Mouse (Mus musculus): ENCODE measurements around the gene Hsph1. TPM values are rescaled to one million over a fixed set of nuclear protein-coding genes. Genes with fewer than 3 reads are reported as not detected.

Hsph1 gene
- total RNA-seq, 2 experiments from 2014 or later: 23.0 to 28.5 TPM

GRCm38 (mm10) chr5:149597351-149597750, 38.8 kb downstream of the Hsph1 start:
- intact Hi-C loops (cut with DNase I): no loop called here
- DNase-seq: no peak

GRCm38 (mm10) chr5:149594215-149594614, 42.0 kb downstream of the Hsph1 start:
- intact Hi-C loops (cut with DNase I): no loop called here

GRCm38 (mm10) chr5:149589932-149590331, 46.2 kb downstream of the Hsph1 start:
- DNase-seq: no peak
- intact Hi-C loops (cut with DNase I): no loop called here

More at GRCm38 (mm10) chr5:149594215-149594614, 42.0 kb downstream of the Hsph1 start:
- DNase-seq: no peak

DNA sequence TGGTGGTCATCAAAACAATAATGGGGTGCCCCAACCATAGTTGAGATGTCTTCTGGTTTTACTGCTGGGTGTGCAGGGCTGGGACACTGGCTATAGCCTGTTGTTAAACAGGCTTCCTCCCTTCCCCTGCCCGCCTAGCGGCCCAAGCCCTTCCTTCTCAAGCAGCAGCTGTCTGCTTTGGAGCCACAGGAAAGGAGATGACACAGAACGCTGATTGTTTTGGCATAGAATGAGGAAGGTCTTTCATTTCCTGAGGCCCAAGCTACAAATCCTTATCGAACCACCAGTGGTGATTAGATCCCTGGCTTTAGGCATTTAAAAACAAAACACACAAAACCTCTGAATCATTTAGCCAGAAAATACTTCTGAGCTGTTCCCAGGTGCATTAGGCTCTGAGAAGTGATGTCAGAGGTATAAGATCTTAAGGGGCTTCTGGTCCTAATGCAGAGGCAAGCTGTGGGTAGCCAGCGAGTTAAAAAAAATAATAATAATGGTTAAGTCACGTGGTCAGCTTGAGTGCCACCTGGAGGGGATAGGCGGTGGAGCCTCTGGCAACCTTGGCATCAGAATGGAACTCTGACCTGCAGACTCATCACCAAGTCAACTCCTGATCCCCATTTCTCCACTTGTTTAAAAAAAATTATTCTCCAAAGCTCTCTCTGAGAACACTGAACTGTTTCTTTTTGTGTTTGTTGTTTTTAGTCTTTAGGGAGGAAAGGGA, 47.2 kb downstream of the Hsph1 start:
- no peak for DNase-seq
- intact Hi-C loops (cut with DNase I): no loop called here

DNA sequence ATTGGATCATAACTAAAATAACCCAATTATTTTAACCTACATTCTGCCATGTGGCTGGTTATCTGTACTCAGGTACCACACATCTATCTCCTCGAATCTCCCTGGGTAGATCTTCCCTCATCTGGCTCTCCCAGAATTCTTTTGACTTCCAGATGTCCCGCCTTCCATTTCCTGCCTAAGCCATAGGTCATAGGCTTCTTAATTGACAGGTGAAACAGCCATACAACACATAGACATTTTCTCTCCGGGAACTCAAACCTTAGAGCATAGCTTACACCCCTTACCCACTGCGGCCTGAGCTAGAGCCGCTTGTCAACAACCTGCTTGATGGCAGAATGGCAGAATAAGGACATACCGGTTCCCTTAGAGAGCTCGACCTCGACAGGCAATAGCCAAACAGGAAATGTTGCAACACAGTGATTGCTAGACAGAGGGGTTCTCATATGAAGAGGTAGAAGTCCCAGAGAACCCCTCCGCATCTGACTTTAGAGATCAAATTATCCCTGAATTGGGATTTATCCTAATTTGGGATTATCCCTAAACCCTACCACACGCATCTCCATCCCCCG, 48.8 kb downstream of the Hsph1 start:
- intact Hi-C loops (cut with DNase I): no loop called here
- DNase-seq: no peak

- intact Hi-C loops (cut with DNase I): no loop called here
- DNase-seq: no peak
Measured at GRCm38 (mm10) chr5:149585910-149586309, 50.3 kb downstream of the Hsph1 start.

DNA sequence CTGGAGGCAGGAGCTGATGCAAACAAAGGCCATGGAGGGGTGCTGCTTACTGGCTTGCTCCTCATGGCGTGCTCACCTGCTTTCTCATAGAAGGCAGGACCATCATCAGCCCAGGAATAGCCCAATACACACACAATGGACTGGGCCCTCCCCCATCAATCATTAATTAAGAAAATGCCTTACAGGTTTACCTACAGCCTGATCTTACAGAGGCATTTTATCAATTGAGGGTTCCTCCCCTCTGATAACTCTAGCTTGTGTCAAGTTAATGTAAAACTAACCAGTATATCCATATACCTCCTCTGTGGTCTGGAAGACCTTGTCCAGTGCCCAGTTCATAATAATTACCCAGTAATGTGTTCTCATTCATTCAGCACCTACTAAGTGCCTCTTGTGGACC, 50.9 kb downstream of the Hsph1 start:
- DNase-seq: no peak
- intact Hi-C loops (cut with DNase I): no loop called here

- intact Hi-C loops (cut with DNase I): no loop called here
- DNase-seq: no peak
Measured at GRCm38 (mm10) chr5:149584154-149584655, 52.0 kb downstream of the Hsph1 start.

DNA sequence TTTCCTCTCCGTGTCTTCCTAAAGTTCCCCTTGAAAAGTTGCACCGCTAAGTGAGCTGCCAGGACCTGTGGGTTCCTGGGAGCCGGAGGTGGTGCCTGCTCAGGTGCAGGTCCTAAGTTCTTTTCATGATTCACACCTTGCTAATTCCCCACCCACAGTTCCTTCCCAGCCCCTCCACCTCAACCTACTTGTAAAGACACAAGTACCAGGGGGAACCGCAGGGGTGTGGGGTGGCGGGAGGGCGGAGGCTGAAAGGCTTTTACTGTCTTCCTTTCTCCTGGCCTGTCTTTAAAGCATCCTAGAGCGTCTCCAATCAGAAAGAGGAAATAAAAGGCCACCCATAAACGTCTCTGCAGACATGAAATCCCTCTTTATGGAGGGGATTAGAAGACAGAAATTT, 52.7 kb downstream of the Hsph1 start:
- DNase-seq: no peak
- intact Hi-C loops (cut with DNase I): no loop called here

DNA sequence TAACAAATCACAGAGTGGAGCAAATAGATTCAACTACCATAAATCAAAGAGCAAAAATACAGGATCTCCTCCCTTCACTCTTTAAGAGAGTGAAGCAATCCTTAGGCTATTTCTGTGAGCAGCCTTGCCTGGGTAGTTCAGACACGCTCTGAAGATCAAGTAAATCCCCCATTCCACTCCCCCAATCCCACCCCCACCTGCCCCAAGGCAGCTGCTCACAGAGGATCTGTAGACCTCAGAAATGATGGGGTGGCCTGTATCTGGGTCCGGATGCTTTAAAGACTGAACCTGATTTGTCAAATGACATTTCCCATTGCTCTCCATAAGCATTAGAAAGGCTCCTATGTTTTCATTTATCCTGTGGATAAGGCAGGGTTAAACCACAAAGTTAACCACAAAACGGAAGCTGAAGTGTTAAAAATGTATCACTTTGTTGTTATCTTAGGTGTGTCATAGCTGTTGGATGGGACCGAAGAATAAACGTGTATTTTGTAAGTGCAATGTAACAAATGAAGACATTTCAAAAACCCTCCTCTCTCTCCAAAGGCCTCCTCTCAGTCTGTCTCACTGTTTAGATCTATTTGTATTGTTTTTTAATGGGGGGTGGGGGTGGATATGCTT, 53.4 kb downstream of the Hsph1 start:
- no peak for DNase-seq
- intact Hi-C loops (cut with DNase I): no loop called here

- intact Hi-C loops (cut with DNase I): no loop called here
- DNase-seq: no peak
Measured at GRCm38 (mm10) chr5:149577449-149577848, 58.7 kb downstream of the Hsph1 start.

- intact Hi-C loops (cut with DNase I): no loop called here
- DNase-seq: no peak
Measured at GRCm38 (mm10) chr5:149576977-149577376, 59.2 kb downstream of the Hsph1 start.

DNA sequence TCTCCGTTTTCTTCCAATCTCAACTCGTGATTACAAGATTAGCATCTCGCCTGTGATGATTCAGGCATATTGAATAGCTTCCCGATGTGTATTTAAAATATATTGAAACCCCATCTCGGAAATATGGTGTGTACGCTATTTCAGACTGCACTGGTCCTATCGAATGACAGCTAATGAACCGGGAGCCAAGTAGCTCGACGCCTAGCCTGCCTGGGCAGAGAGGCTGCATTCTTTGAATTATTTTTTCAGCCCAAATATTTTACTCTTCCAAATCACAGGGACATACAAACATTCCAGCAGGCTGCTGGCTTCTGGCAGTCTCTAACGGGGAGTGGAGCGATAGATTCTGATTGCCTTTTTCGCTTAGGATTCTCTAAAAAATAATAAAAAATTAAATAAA, 67.2 kb downstream of the Hsph1 start:
- DNase-seq: peak in 1 of 2 experiments; percentile 13

DNA sequence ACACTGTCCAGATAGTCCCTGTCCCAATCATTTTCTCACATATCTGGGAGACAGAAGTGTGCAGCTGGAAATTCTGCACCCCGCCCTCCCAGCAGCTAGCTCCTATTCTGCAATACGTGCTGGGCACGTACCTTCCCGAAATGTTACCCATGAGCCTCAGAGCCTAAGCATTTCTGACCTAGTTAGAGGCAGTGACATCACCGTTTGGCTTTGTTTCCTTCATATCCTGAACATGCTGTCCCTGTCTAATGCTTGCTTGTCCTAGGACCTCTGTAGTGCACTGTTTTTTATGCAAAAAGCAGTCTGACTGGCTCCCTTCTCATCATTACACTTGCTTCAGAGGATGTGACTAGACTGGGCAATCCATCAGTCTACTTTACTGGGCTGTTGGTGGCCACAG, 69.2 kb downstream of the Hsph1 start:
- intact Hi-C loops (cut with DNase I): no loop called here
- peak; percentile 49 to 61 for DNase-seq

More for the DNA sequence above, 67.2 kb downstream of the Hsph1 start:
- intact Hi-C loops (cut with DNase I): no loop called here

DNA sequence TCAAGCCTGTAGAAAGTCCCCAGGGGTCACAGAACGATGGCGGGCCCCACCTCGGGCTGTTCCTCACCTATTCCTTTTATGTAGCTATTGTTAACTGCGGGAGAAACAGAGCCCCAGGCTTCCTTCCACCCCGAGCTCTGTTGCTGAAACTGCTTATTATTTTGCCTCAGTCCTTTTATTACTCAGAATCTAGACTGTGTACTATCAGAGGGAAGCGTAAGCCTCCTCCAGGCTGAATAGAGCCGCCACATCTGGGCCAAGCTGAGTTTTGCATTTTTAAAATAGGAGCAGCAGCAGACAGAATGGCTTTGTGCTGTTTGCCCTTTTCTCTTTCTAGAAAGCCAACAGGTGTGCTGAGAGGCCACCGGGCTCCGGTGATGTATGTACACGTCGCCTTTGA, 70.2 kb downstream of the Hsph1 start:
- DNase-seq: no peak
- intact Hi-C loops (cut with DNase I): no loop called here

Other genes starting within 250 kb of the Hsph1 start
- 10 to 100 TPM; 14.1 to 16.1 TPM for gene Medag, start 224.6 kb downstream of the Hsph1 start, total RNA-seq (2021)
- not detected for gene Tex26, start 196.7 kb downstream of the Hsph1 start, total RNA-seq (2021)
- gene Wdr95, start 107.7 kb downstream of the Hsph1 start, total RNA-seq (2021): not detected
- gene B3glct, start 41.9 kb upstream of the Hsph1 start, total RNA-seq (2021): 1 to 10 TPM; 6.7 to 7.0 TPM